Mouse (Mus musculus) heart, postnatal 0 days (tissue): ENCODE data around the gene Fosl1.

Source experiments
- CTCF ChIP-seq: IDR thresholded peaks from 2 replicates; pipeline ENCODE4 v1.5.1; 2016; ENCODE audit warnings: antibody characterized with exemption, control low read depth, low read depth
- EP300 ChIP-seq: IDR thresholded peaks from 2 replicates; pipeline ENCODE4 v1.6.1; 2016; ENCODE audit warnings: antibody characterized with exemption, low read depth

GRCm38 (mm10) chr19:5494314-5494713 is 47.0 kb downstream of the Fosl1 start:
- TF ChIP-seq CTCF = no peak
- TF ChIP-seq EP300 = no peak
